8 mouse cellular contexts compared by ENCODE assay signal in the genomic region with DNA sequence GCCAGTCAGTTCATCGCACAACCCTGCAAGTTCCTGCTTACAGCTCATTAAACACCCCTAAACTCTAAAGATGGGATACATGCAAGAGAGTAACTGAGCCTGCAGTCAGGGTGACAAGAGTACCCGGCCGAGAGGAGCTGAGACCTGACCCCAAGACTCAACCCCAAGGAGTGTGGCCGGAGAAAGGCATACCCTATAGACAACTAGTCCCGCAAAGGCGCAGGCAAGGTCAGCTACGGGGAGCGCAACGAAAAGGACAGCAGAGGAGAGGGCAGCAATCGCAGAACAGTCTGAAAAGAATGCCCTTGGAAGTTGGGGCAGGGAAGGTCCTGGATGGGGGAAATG. TPM values are rescaled to one million over a fixed set of nuclear protein-coding genes. Genes with fewer than 3 reads are reported as not detected.
DNase-seq lines count a peak whose midpoint lies in the region; ATAC-seq and TF ChIP-seq lines count a peak whose summit lies in the region.
"Had no signal": no experiment of that assay in that cellular context is flagged by ENCODE, and none has a peak within 500 bp of the region (broad histone marks: within the 10 kb centered on the region; RNA-seq: fewer than 3 reads in every experiment).

No protein-coding gene starts in this region.

- H3K27me3 ChIP-seq in lung, postnatal 0 days (replicated peaks; ENCODE audit: insufficient read depth, low read length), result no peaks in the 10 kb centered on the region
- H3K27me3 ChIP-seq in forebrain, postnatal 0 days (ENCODE audit: insufficient read depth, low read length), result no peaks in the 10 kb centered on the region
- no peaks in the 10 kb centered on the region for H3K27me3 ChIP-seq in limb, embryonic 14.5 days (ENCODE audit: control insufficient read depth, insufficient read depth, low read length)

- peaks cover 20% of the 10 kb centered on the region for H3K4me1 ChIP-seq in lung, postnatal 0 days (ENCODE audit: insufficient read depth, low read depth, low read length)
- H3K4me1 ChIP-seq in bone marrow macrophage, adult 2 months (ENCODE audit: control insufficient read depth, insufficient read depth, low read length), result peaks cover 14% of the 10 kb centered on the region
- H3K4me1 ChIP-seq in forebrain, postnatal 0 days (ENCODE audit: insufficient read depth), result peaks cover 14% of the 10 kb centered on the region
- H3K4me1 ChIP-seq in limb, embryonic 14.5 days (ENCODE audit: control insufficient read depth, insufficient read depth, low read length), result peaks cover 33% of the 10 kb centered on the region
- peaks cover 2% of the 10 kb centered on the region for H3K4me1 ChIP-seq in olfactory bulb, adult 2 months (ENCODE audit: control insufficient read depth, insufficient read depth, low read length)

- TF ChIP-seq CTCF in lung, postnatal 0 days (IDR thresholded peaks at IDR 0.05), result no peak
- TF ChIP-seq CTCF in bone marrow macrophage, adult 2 months (IDR thresholded peaks at IDR 0.05; ENCODE audit: low read depth, low read length), result no peak
- TF ChIP-seq CTCF in forebrain, postnatal 0 days (IDR thresholded peaks at IDR 0.05; ENCODE audit: low read depth), result no peak
- no peak for TF ChIP-seq CTCF in olfactory bulb, adult 2 months (IDR thresholded peaks at IDR 0.05; ENCODE audit: insufficient read depth, low read depth, low read length)

- no peaks in the 10 kb centered on the region for H3K36me3 ChIP-seq in lung, postnatal 0 days (ENCODE audit: insufficient read depth, low read length)
- H3K36me3 ChIP-seq in forebrain, postnatal 0 days (ENCODE audit: insufficient read depth), result no peaks in the 10 kb centered on the region
- no peaks in the 10 kb centered on the region for H3K36me3 ChIP-seq in limb, embryonic 14.5 days (ENCODE audit: control insufficient read depth, insufficient read depth, low read length)

- peak overlapping the region; percentile 97 for H3K27ac ChIP-seq in lung, postnatal 0 days (ENCODE audit: low read length)
- no peak overlapping the region for H3K27ac ChIP-seq in bone marrow macrophage, adult 2 months (ENCODE audit: insufficient read depth, low read depth, low read length)
- peak overlapping the region; percentile 95 for H3K27ac ChIP-seq in forebrain, postnatal 0 days (ENCODE audit: low read depth, low read length)
- peak overlapping the region; percentile 98 for H3K27ac ChIP-seq in limb, embryonic 14.5 days (replicated peaks; ENCODE audit: low read depth, low read length)
- peak overlapping the region; percentile 40; the same call in 1 of the 2 replicates for H3K27ac ChIP-seq in olfactory bulb, adult 2 months (ENCODE audit: insufficient read depth, low read depth, low read length)

- peak overlapping the region; percentile 83 for H3K4me2 ChIP-seq in lung, postnatal 0 days (replicated peaks; ENCODE audit: low read depth, low read length)
- H3K4me2 ChIP-seq in forebrain, postnatal 0 days (ENCODE audit: low read depth), result peak overlapping the region; percentile 90
- H3K4me2 ChIP-seq in limb, embryonic 14.5 days (replicated peaks; ENCODE audit: low read depth, low read length, severe bottlenecking), result peak overlapping the region; percentile 70

- no peaks in the 10 kb centered on the region for H3K9me3 ChIP-seq in lung, postnatal 0 days (ENCODE audit: low read length)
- no peaks in the 10 kb centered on the region for H3K9me3 ChIP-seq in forebrain, postnatal 0 days (ENCODE audit: low read length)
- H3K9me3 ChIP-seq in limb, embryonic 14.5 days (ENCODE audit: control insufficient read depth, low read length), result no peaks in the 10 kb centered on the region

- peak overlapping the region; percentile 84 for H3K4me3 ChIP-seq in lung, postnatal 0 days (ENCODE audit: low read depth, low read length)
- H3K4me3 ChIP-seq in bone marrow macrophage, adult 2 months (ENCODE audit: insufficient read depth, low read length), result peak overlapping the region; percentile 82
- H3K4me3 ChIP-seq in forebrain, postnatal 0 days (ENCODE audit: low read depth, low read length), result peak overlapping the region; percentile 98
- H3K4me3 ChIP-seq in limb, embryonic 14.5 days (replicated peaks; ENCODE audit: low read length), result peak overlapping the region; percentile 86
- peak overlapping the region; percentile 62 for H3K4me3 ChIP-seq in olfactory bulb, adult 2 months (ENCODE audit: insufficient read depth, low read depth, low read length)

- no peak for ATAC-seq in lung, postnatal 0 days
- no peak for ATAC-seq in forebrain, postnatal 0 days
- no peak for ATAC-seq in limb, embryonic 14.5 days (ENCODE audit: low FRiP score, low read depth)

- WGBS in lung, postnatal 0 days, result under 1% methylated on average over 10 of the region's 10 CpGs
- 3% methylated on average over 10 of the region's 10 CpGs for WGBS in forebrain, postnatal 0 days
- whole genome bisulfite sequencing in limb, embryonic 14.5 days, result 0% methylated on average over 10 of the region's 10 CpGs
- WGBS in olfactory bulb, adult 2 months, result under 1% methylated on average over 10 of the region's 10 CpGs

- TF ChIP-seq EP300 in lung, postnatal 0 days (IDR thresholded peaks at IDR 0.05), result no peak

- peak overlapping the region; percentile 86 for H3K9ac ChIP-seq in lung, postnatal 0 days (replicated peaks; ENCODE audit: low read depth)
- H3K9ac ChIP-seq in forebrain, postnatal 0 days, result peak overlapping the region; percentile 83
- H3K9ac ChIP-seq in limb, embryonic 14.5 days (ENCODE audit: low read depth, low read length, severe bottlenecking), result peak overlapping the region; percentile 97

- TF ChIP-seq POLR2A in bone marrow macrophage, adult 2 months (IDR thresholded peaks at IDR 0.05; ENCODE audit: borderline replicate concordance, low read depth, low read length), result no peak
- no peak for TF ChIP-seq POLR2A in limb, embryonic 14.5 days (IDR thresholded peaks at IDR 0.05; ENCODE audit: borderline replicate concordance, extremely low read depth, insufficient read depth, insufficient read length)
- no peak for TF ChIP-seq POLR2A in olfactory bulb, adult 2 months (IDR thresholded peaks at IDR 0.05; ENCODE audit: insufficient read depth, low read depth, low read length)

- peak; percentile 33 for DNase-seq in lung, postnatal 0 days (ENCODE audit: low spot score)
- DNase-seq in lung, adult 18-20 months, result no peak
- peak; percentile 28 for DNase-seq in forebrain, postnatal 0 days
- no peak for DNase-seq in limb, embryonic 14.5 days (ENCODE audit: low spot score)
- no peak for DNase-seq in cerebellum, adult 11 months

RNA-seq across cellular contexts. Expression of gene Rapgef2, which starts 0.3 kb away (rescaled TPM):
- 5.8 and 6.5 TPM in 2 replicates for polyA plus RNA-seq in lung, postnatal 0 days (2015; fragmentation: Nextera tagmentation; extraction: Ambion mirVana)
- 13.3 and 13.6 TPM in 2 replicates for polyA plus RNA-seq in bone marrow macrophage, adult 2 months (2012; ENCODE audit: insufficient read depth, insufficient read length, missing spikeins)
- 46.9 and 61.5 TPM in 2 replicates for total RNA-seq in forebrain, postnatal 0 days (2014; rRNA removed)
- polyA plus RNA-seq in forebrain, postnatal 0 days (2015; fragmentation: Nextera tagmentation; extraction: Ambion mirVana), result 5.4 and 8.9 TPM in 2 replicates
- polyA plus RNA-seq in limb, embryonic 14.5 days (2012; rRNA removed), result 12.5 and 13.7 TPM in 2 replicates
- 7.6 and 8.8 TPM in 2 replicates for polyA plus RNA-seq in limb, embryonic 14.5 days (2014; fragmentation: Nextera tagmentation; extraction: Ambion mirVana)
- polyA plus RNA-seq in olfactory bulb, adult 2 months (2012; ENCODE audit: insufficient read depth, insufficient read length, low replicate concordance, missing spikeins), result 61.7 and 69.9 TPM in 2 replicates

RNA-seq across cellular contexts. Expression of gene Gm17359, which starts 50.5 kb away (rescaled TPM):
- polyA plus RNA-seq in lung, postnatal 0 days (2015; fragmentation: Nextera tagmentation; extraction: Ambion mirVana), result not detected in 2 replicates
- not detected in 2 replicates for polyA plus RNA-seq in bone marrow macrophage, adult 2 months (2012; ENCODE audit: insufficient read depth, insufficient read length, missing spikeins)
- not detected in 2 replicates for total RNA-seq in forebrain, postnatal 0 days (2014; rRNA removed)
- not detected in 2 replicates for polyA plus RNA-seq in forebrain, postnatal 0 days (2015; fragmentation: Nextera tagmentation; extraction: Ambion mirVana)
- 0.08 TPM in 1 of 2 replicates, not detected in the other for polyA plus RNA-seq in limb, embryonic 14.5 days (2012; rRNA removed)
- polyA plus RNA-seq in limb, embryonic 14.5 days (2014; fragmentation: Nextera tagmentation; extraction: Ambion mirVana), result not detected in 2 replicates
- not detected in 2 replicates for polyA plus RNA-seq in olfactory bulb, adult 2 months (2012; ENCODE audit: insufficient read depth, insufficient read length, low replicate concordance, missing spikeins)
- total RNA-seq: neutrophil, adult 5-6 weeks had no signal

Comparison
In these comparisons a context has a peak if more than half of its experiments do, and no peak if none do; other contexts are left out.
1. DNase-seq: peak in lung, postnatal 0 days (single experiment) and forebrain, postnatal 0 days (single experiment); none in lung, adult 18-20 months (0 of 2), limb, embryonic 14.5 days (single experiment) and cerebellum, adult 11 months (single experiment).
2. Peak in every context shown above with its lines, with median percentiles within 50 percentile points of each other: H3K4me2 ChIP-seq, H3K4me3 ChIP-seq and H3K9ac ChIP-seq.